Mouse (Mus musculus): ENCODE measurements around the gene Heatr5a.

DNA sequence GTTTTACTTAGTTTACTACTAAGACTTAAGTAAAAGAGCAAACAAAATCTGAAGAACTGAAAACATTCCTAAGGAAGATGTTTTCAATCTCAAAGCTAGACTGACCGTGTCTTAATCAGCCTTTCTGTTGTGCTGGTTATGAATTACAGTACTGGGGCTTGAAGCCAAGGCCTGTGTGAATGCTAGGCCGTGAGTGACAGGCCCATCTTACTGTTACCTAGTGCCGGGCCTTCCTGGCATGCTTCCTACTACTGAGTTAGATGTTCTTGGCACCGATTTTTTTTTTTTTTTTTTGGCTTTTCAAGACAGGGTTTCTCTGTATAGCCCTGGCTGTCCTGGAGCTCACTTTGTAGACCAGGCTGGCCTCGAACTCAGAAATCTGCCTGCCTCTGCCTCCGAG is 13.5 kb downstream of the Heatr5a start:
- TF ChIP-seq TAL1 (IDR thresholded peaks at IDR 0.05; ENCODE audit: low read length) (no peak), GATA1 (IDR thresholded peaks at IDR 0.05; ENCODE audit: low read length) (no peak)
